Mouse (Mus musculus): ENCODE data around the gene C2cd5.

GRCm38 (mm10) chr6:143072412-143073014 lies 27.4 kb downstream of the C2cd5 start:
- TF ChIP-seq CTCF (IDR thresholded peaks at IDR 0.05; ENCODE audit: low read depth, low read length) (no peak), POLR2A (IDR thresholded peaks at IDR 0.05; ENCODE audit: insufficient read depth, low read length) (no peak), EP300 (IDR thresholded peaks at IDR 0.05; ENCODE audit: insufficient read depth, low read depth, low read length) (no peak)

Measured in ES-Bruce4 (cell line).